ENCODE assay signal across 8 mouse cellular contexts in genomic region chr14:25396990-25397531, GRCm38 (mm10).
A peak's percentile ranks its signal among the peaks of the same experiment; 100 is the strongest.
DNase-seq lines count a peak whose midpoint lies in the region; ATAC-seq and TF ChIP-seq lines count a peak whose summit lies in the region.

No protein-coding gene starts in this region.

- no peaks in the 10 kb centered on the region for H3K36me3 ChIP-seq in hindbrain, embryonic 13.5 days
- no peaks in the 10 kb centered on the region for H3K36me3 ChIP-seq in liver, adult 2 months (ENCODE audit: control insufficient read depth, insufficient read depth, low read length)
- H3K36me3 ChIP-seq in neural tube, embryonic 12.5 days = no peaks in the 10 kb centered on the region

- 0 out of 2 replicates have a peak, but pooled peaks cover 7% of the 10 kb centered on the region for H3K27me3 ChIP-seq in hindbrain, embryonic 13.5 days
- no peaks in the 10 kb centered on the region for H3K27me3 ChIP-seq in liver, adult 2 months (ENCODE audit: control insufficient read depth, insufficient read depth, low read length)
- H3K27me3 ChIP-seq in neural tube, embryonic 12.5 days (replicated peaks) = 0 out of 2 replicates have a peak, but pooled peaks cover 3% of the 10 kb centered on the region

- peak; percentile 55 for DNase-seq in 416B (ENCODE audit: low read depth)
- DNase-seq in brain, adult 2 months (ENCODE audit: low read depth, low spot score) = peak; percentile 36
- DNase-seq in forelimb bud, embryonic 11.5 days (ENCODE audit: low read depth, low spot score) = peak; percentile 66
- DNase-seq in liver, adult 2 months (ENCODE audit: extremely low read depth, low read depth, low spot score) = peak; percentile 76
- DNase-seq in cerebellum, adult 8-10 months = no peak
- no peak for DNase-seq in thymus, postnatal 25 days

- H3K4me2 ChIP-seq in hindbrain, embryonic 13.5 days = peak overlapping the region; percentile 21
- peak overlapping the region; percentile 42 for H3K4me2 ChIP-seq in neural tube, embryonic 12.5 days (replicated peaks)

- TF ChIP-seq CTCF in liver, adult 2 months (IDR thresholded peaks at IDR 0.05; ENCODE audit: low read depth, low read length) = no peak

- 1% methylated on average over 9 of the region's 9 CpGs for WGBS in hindbrain, embryonic 13.5 days
- 13% methylated on average over 9 of the region's 9 CpGs for WGBS in liver, adult 2 months
- 2% methylated on average over 9 of the region's 9 CpGs for WGBS in neural tube, embryonic 12.5 days

- H3K27ac ChIP-seq in hindbrain, embryonic 13.5 days = peak overlapping the region; percentile 84
- no peak overlapping the region for H3K27ac ChIP-seq in liver, adult 2 months (replicated peaks; ENCODE audit: insufficient read depth, low read depth, low read length)
- peak overlapping the region; percentile 39; the same call in 1 of the 2 replicates for H3K27ac ChIP-seq in neural tube, embryonic 12.5 days

- peak; percentile 53 for ATAC-seq in hindbrain, embryonic 13.5 days (ENCODE audit: low FRiP score)
- peak; percentile 91 for ATAC-seq in neural tube, embryonic 12.5 days (ENCODE audit: low FRiP score, low read depth)

- H3K4me3 ChIP-seq in hindbrain, embryonic 13.5 days = no peak overlapping the region
- no peak overlapping the region for H3K4me3 ChIP-seq in liver, adult 2 months (ENCODE audit: insufficient read depth, low read depth, low read length)
- no peak overlapping the region for H3K4me3 ChIP-seq in neural tube, embryonic 12.5 days

- peak overlapping the region; percentile 62; the same call in 1 of the 2 replicates for H3K9ac ChIP-seq in hindbrain, embryonic 13.5 days
- H3K9ac ChIP-seq in liver, adult 2 months (ENCODE audit: low read depth, low read length) = no peak overlapping the region
- H3K9ac ChIP-seq in neural tube, embryonic 12.5 days = no peak overlapping the region

- H3K4me1 ChIP-seq in hindbrain, embryonic 13.5 days (replicated peaks) = peaks cover 30% of the 10 kb centered on the region
- peaks cover 15% of the 10 kb centered on the region for H3K4me1 ChIP-seq in liver, adult 2 months (ENCODE audit: control insufficient read depth, insufficient read depth, low read length)
- H3K4me1 ChIP-seq in neural tube, embryonic 12.5 days = peaks cover 25% of the 10 kb centered on the region

- TF ChIP-seq POLR2A in liver, adult 2 months (IDR thresholded peaks at IDR 0.05; ENCODE audit: extremely low read depth, insufficient read depth, low read length) = no peak

- H3K9me3 ChIP-seq in hindbrain, embryonic 13.5 days = no peaks in the 10 kb centered on the region
- no peaks in the 10 kb centered on the region for H3K9me3 ChIP-seq in neural tube, embryonic 12.5 days

- H3K79me2 ChIP-seq in liver, adult 2 months (ENCODE audit: control insufficient read depth, insufficient read depth, low read length) = no peaks in the 10 kb centered on the region

Comparison
In these comparisons a context has a peak if more than half of its experiments do, and no peak if none do; other contexts are left out.
1. DNase-seq: peak in 416B (single experiment), brain, adult 2 months (single experiment), forelimb bud, embryonic 11.5 days (single experiment) and liver, adult 2 months (single experiment); none in cerebellum, adult 8-10 months (single experiment) and thymus, postnatal 25 days (single experiment).